Mouse (Mus musculus) embryonic fibroblast, embryonic 13.5 days (primary cell): ENCODE data around the gene Sytl3.

Experiments
- CTCF ChIP-seq: IDR thresholded peaks from 2 replicates; pipeline ENCODE4 v1.5.1; 2011; ENCODE audit warnings: mild to moderate bottlenecking, control low read depth, low read length, moderate library complexity, borderline replicate concordance; ENCODE audit not compliant: insufficient read depth
- POLR2A ChIP-seq: IDR thresholded peaks from 2 replicates; pipeline ENCODE4 v1.6.1; 2011; ENCODE audit warnings: low read depth, mild to moderate bottlenecking, control low read depth, low read length, moderate library complexity

- no peak for TF ChIP-seq CTCF
- no peak for TF ChIP-seq POLR2A
These were observed 113.5 kb downstream of the Sytl3 start for GRCm38 (mm10) chr17:6772490-6772773.
